Mouse (Mus musculus) myocyte (in vitro differentiated cells): Measurements from ENCODE around the gene Csmd2. TPM values are rescaled to one million over a fixed set of nuclear protein-coding genes. Genes with fewer than 3 reads are reported as not detected.

Source experiments
- H3K27me3 ChIP-seq: one replicate; pipeline ENCODE4 v1.6.1; 2011; ENCODE audit not compliant: control insufficient read depth, insufficient read depth, insufficient read length
- H3K36me3 ChIP-seq: one replicate; pipeline ENCODE4 v1.6.1; 2011; ENCODE audit not compliant: control insufficient read depth, insufficient read depth
- H3K4me2 ChIP-seq: one replicate; pipeline ENCODE4 v1.6.1; 2011; ENCODE audit warnings: low read depth, control low read depth
- H3K4me3 ChIP-seq: one replicate; pipeline ENCODE4 v1.5.1; 2011; ENCODE audit warnings: mild to moderate bottlenecking, control low read depth, moderate library complexity
- H3K79me2 ChIP-seq: one replicate; pipeline ENCODE4 v1.6.1; 2011; ENCODE audit not compliant: control insufficient read depth, insufficient read depth
- H3ac ChIP-seq: one replicate; pipeline ENCODE4 v1.6.1; 2011; ENCODE audit not compliant: control insufficient read depth, insufficient read length
- CEBPB ChIP-seq: IDR thresholded peaks from 2 replicates; pipeline ENCODE4 v1.6.1; 2011; ENCODE audit warnings: mild to moderate bottlenecking, moderate library complexity; ENCODE audit not compliant: poor library complexity, insufficient read depth, severe bottlenecking
- E2F4 ChIP-seq: IDR thresholded peaks from one replicate; pipeline ENCODE4 v1.6.1; 2011; ENCODE audit warnings: mild to moderate bottlenecking, control low read depth, moderate library complexity; ENCODE audit not compliant: insufficient read depth
- MAX ChIP-seq: IDR thresholded peaks from one replicate; pipeline ENCODE4 v1.6.1; 2011; ENCODE audit warnings: low read depth, mild to moderate bottlenecking, control low read depth
- MYOD1 ChIP-seq, 3 experiments: IDR thresholded peaks; one replicate each; pipeline ENCODE4 v1.6.1; 2011; ENCODE audit warnings: control low read depth in 2 of 3, low read depth in 2 of 3, mild to moderate bottlenecking in 2 of 3, moderate library complexity in 1 of 3; ENCODE audit not compliant: insufficient read length in 2 of 3, control insufficient read depth in 1 of 3
- MYOG ChIP-seq, 3 experiments: IDR thresholded peaks; one replicate each; pipeline ENCODE4 v1.6.1; 2011; ENCODE audit warnings: control low read depth in 2 of 3, low read depth in 2 of 3, mild to moderate bottlenecking in 2 of 3; ENCODE audit not compliant: insufficient read length in 2 of 3, control insufficient read depth in 1 of 3, insufficient read depth in 1 of 3
- POLR2A ChIP-seq: IDR thresholded peaks from one replicate; pipeline ENCODE4 v1.6.1; 2011; ENCODE audit warnings: low read depth, mild to moderate bottlenecking, control low read depth, moderate library complexity; ENCODE audit not compliant: insufficient read length
- POLR2AphosphoS2 ChIP-seq: IDR thresholded peaks from one replicate; pipeline ENCODE4 v1.6.1; 2011; ENCODE audit warnings: low read depth, control low read depth; ENCODE audit not compliant: insufficient read length
- REST ChIP-seq: IDR thresholded peaks from one replicate; pipeline ENCODE4 v1.6.1; 2011; ENCODE audit warnings: mild to moderate bottlenecking, control low read depth, moderate library complexity; ENCODE audit not compliant: insufficient read depth, insufficient read length
- SRF ChIP-seq: IDR thresholded peaks from one replicate; pipeline ENCODE4 v1.6.1; 2011; ENCODE audit warnings: low read depth; ENCODE audit not compliant: control insufficient read depth, insufficient read length
- TCF12 ChIP-seq: IDR thresholded peaks from one replicate; pipeline ENCODE4 v1.6.1; 2011; ENCODE audit warnings: mild to moderate bottlenecking, control low read depth; ENCODE audit not compliant: poor library complexity, insufficient read depth, severe bottlenecking
- TCF3 ChIP-seq: IDR thresholded peaks from one replicate; pipeline ENCODE4 v1.6.1; 2011; ENCODE audit warnings: low read depth, control low read depth; ENCODE audit not compliant: insufficient read length
- USF1 ChIP-seq: IDR thresholded peaks from one replicate; pipeline ENCODE4 v1.6.1; 2011; ENCODE audit warnings: low read depth, mild to moderate bottlenecking, control low read depth, moderate library complexity
- polyA plus RNA-seq: library from polyadenylated mRNA; unstranded; fragments of >200 nt; fragmentation: generic; extraction: Trizol; gene quantifications from one replicate; pipeline ENCODE4 v1.2.1, GENCODE M21; 2012; ENCODE audit warnings: missing spikeins

The Csmd2 gene
- polyA plus RNA-seq, 1 experiment: not detected

- no peak overlapping the region for H3ac ChIP-seq
- TF ChIP-seq POLR2AphosphoS2 (no peak), SRF (no peak), REST (no peak), POLR2A (no peak), TCF3 (no peak), CEBPB (no peak), MYOD1 (IDR thresholded peaks at IDR 0.05; ENCODE audit: control insufficient read depth in 1 of 3, insufficient read length in 2 of 3, low read depth in 2 of 3) (no peak), E2F4 (no peak), MAX (no peak), USF1 (no peak), TCF12 (no peak), MYOG (IDR thresholded peaks at IDR 0.05; ENCODE audit: control insufficient read depth in 1 of 3, insufficient read depth in 1 of 3, insufficient read length in 2 of 3, low read depth in 2 of 3) (no peak)
- H3K4me3 ChIP-seq: no peak overlapping the region
- H3K4me2 ChIP-seq: no peak overlapping the region
- no peaks in the 10 kb centered on the region for H3K27me3 ChIP-seq
- no peaks in the 10 kb centered on the region for H3K79me2 ChIP-seq
- H3K36me3 ChIP-seq: no peaks in the 10 kb centered on the region
Measured at GRCm38 (mm10) chr4:128227377-128228316, 240.0 kb downstream of the Csmd2 start.

- Histone ChIP-seq H3K27me3 (no peaks in the 10 kb centered on the region), H3K4me3 (no peak overlapping the region), H3K4me2 (no peak overlapping the region), H3K36me3 (no peaks in the 10 kb centered on the region), H3K79me2 (no peaks in the 10 kb centered on the region), H3ac (no peak overlapping the region)
- TF ChIP-seq TCF3 (no peak), USF1 (no peak)
Measured at GRCm38 (mm10) chr4:128233458-128233857, 245.8 kb downstream of the Csmd2 start.

- Histone ChIP-seq H3K4me3 (no peak overlapping the region), H3ac (no peak overlapping the region), H3K27me3 (no peaks in the 10 kb centered on the region), H3K4me2 (no peak overlapping the region), H3K36me3 (no peaks in the 10 kb centered on the region), H3K79me2 (no peaks in the 10 kb centered on the region)
- TF ChIP-seq USF1: no peak
- no peak for TF ChIP-seq MYOG (IDR thresholded peaks at IDR 0.05; ENCODE audit: control insufficient read depth in 1 of 3, insufficient read depth in 1 of 3, insufficient read length in 2 of 3, low read depth in 2 of 3)
- TF ChIP-seq MYOD1 (IDR thresholded peaks at IDR 0.05; ENCODE audit: control insufficient read depth in 1 of 3, insufficient read length in 2 of 3, low read depth in 2 of 3): no peak
- TF ChIP-seq CEBPB: no peak
- TF ChIP-seq SRF: no peak
- no peak for TF ChIP-seq MAX
- no peak for TF ChIP-seq REST
- no peak for TF ChIP-seq TCF3
- no peak for TF ChIP-seq POLR2AphosphoS2
- no peak for TF ChIP-seq TCF12
- TF ChIP-seq POLR2A: no peak
- TF ChIP-seq E2F4: no peak
Measured at GRCm38 (mm10) chr4:128239113-128239512, 251.5 kb downstream of the Csmd2 start.

GRCm38 (mm10) chr4:128241075-128241853 is 253.6 kb downstream of the Csmd2 start:
- no peak for TF ChIP-seq E2F4
- no peak for TF ChIP-seq USF1
- no peak for TF ChIP-seq MAX
- Histone ChIP-seq H3K36me3 (no peaks in the 10 kb centered on the region), H3K4me2 (no peak overlapping the region)

GRCm38 (mm10) chr4:128241854-128242356 is 254.2 kb downstream of the Csmd2 start:
- TF ChIP-seq USF1 (no peak), MYOD1 (IDR thresholded peaks at IDR 0.05; ENCODE audit: control insufficient read depth in 1 of 3, insufficient read length in 2 of 3, low read depth in 2 of 3) (no peak), TCF3 (no peak), TCF12 (no peak), POLR2AphosphoS2 (no peak), MAX (no peak), E2F4 (no peak), SRF (no peak), REST (no peak), POLR2A (no peak), CEBPB (no peak), MYOG (IDR thresholded peaks at IDR 0.05; ENCODE audit: control insufficient read depth in 1 of 3, insufficient read depth in 1 of 3, insufficient read length in 2 of 3, low read depth in 2 of 3) (no peak)
- Histone ChIP-seq H3K27me3 (no peaks in the 10 kb centered on the region), H3K79me2 (no peaks in the 10 kb centered on the region), H3K36me3 (no peaks in the 10 kb centered on the region), H3ac (no peak overlapping the region), H3K4me2 (no peak overlapping the region), H3K4me3 (no peak overlapping the region)

More at GRCm38 (mm10) chr4:128241075-128241853, 253.6 kb downstream of the Csmd2 start:
- Histone ChIP-seq H3K4me3 (no peak overlapping the region), H3K79me2 (no peaks in the 10 kb centered on the region), H3K27me3 (no peaks in the 10 kb centered on the region), H3ac (no peak overlapping the region)
